Mouse (Mus musculus): ENCODE results near the gene Srebf2. TPM values are rescaled to one million over a fixed set of nuclear protein-coding genes. Genes with fewer than 3 reads are reported as not detected.

Srebf2 gene
- polyA plus RNA-seq, 1 experiment: 285 TPM

DNA sequence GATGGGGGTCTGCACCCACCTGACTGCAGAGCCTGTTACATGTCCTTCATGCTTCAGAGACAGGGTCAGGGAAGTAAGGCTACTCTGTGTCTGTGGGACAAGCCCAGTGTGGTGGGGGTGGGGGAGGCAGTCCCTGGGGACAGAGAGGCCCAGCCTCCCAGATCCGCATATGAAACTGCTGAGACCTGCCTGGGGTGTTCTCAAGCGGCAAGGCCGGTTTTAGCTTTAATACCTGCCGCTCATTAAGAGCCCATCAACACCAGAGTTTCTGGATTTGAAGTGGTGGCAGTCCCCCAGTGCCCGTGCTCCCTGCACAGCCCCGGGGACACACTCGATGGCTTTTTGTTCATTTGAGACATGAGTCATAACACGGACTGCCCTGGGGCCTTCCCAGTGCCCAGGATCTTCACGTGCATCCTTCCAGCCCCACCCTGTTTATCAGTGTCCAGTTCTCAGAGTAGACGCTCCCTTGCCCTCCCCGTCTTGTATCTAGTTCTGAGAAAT lies 82.6 kb downstream of the Srebf2 start:
- H3K4me3 ChIP-seq: no peak overlapping the region
- no peaks in the 10 kb centered on the region for H3K27me3 ChIP-seq (ENCODE audit: control insufficient read depth, insufficient read depth, insufficient read length)
- no peaks in the 10 kb centered on the region for H3K36me3 ChIP-seq (ENCODE audit: control insufficient read depth, insufficient read depth)
- no peaks in the 10 kb centered on the region for H3K79me2 ChIP-seq (ENCODE audit: control insufficient read depth, insufficient read depth)
- no peak overlapping the region for H3ac ChIP-seq (ENCODE audit: control insufficient read depth, insufficient read length)
- TF ChIP-seq TCF12 (IDR thresholded peaks at IDR 0.05; ENCODE audit: insufficient read depth, poor library complexity, severe bottlenecking): no peak
- TF ChIP-seq MYOG (IDR thresholded peaks at IDR 0.05; ENCODE audit: control insufficient read depth in 1 of 3, insufficient read depth in 1 of 3, insufficient read length in 2 of 3, low read depth in 2 of 3): no peak
- no peak for TF ChIP-seq POLR2A (IDR thresholded peaks at IDR 0.05; ENCODE audit: insufficient read length, low read depth)
- TF ChIP-seq REST (IDR thresholded peaks at IDR 0.05; ENCODE audit: insufficient read depth, insufficient read length): no peak
- no peak for TF ChIP-seq CEBPB (IDR thresholded peaks at IDR 0.05; ENCODE audit: insufficient read depth, poor library complexity, severe bottlenecking)
- TF ChIP-seq E2F4 (IDR thresholded peaks at IDR 0.05; ENCODE audit: insufficient read depth): no peak
- no peak for TF ChIP-seq SRF (IDR thresholded peaks at IDR 0.05; ENCODE audit: control insufficient read depth, insufficient read length, low read depth)
- H3K4me2 ChIP-seq (ENCODE audit: low read depth): no peak overlapping the region

DNA sequence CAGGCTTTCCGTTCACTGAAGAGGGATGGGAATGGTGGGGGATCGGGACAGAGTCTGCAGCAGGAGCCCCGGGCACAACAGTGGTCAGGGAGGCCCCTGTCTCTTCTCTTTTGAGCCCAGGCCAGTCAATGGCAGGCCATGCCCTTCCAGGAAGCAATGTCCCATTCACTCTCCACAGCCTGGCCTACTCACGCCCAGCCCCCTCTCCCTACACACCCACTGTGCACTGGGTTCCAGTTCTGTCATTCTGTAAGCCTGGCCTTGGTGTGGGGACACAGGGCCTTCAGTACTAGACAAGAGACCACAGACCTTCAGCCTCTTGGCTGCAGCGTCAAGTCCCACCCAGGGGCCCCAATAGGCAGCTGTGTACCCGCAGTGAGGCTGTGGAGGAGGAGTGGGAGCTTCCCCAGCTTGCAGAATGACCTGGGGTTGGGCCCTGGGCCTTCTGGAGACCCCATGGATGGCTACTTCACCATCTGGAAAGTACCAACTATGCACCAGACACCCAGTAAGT lies 83.2 kb downstream of the Srebf2 start:
- H3K4me3 ChIP-seq: no peak overlapping the region
- TF ChIP-seq TCF3 (IDR thresholded peaks at IDR 0.05; ENCODE audit: insufficient read length, low read depth) (no peak), CEBPB (IDR thresholded peaks at IDR 0.05; ENCODE audit: insufficient read depth, poor library complexity, severe bottlenecking) (no peak), POLR2A (IDR thresholded peaks at IDR 0.05; ENCODE audit: insufficient read length, low read depth) (no peak), E2F4 (IDR thresholded peaks at IDR 0.05; ENCODE audit: insufficient read depth) (no peak), USF1 (IDR thresholded peaks at IDR 0.05; ENCODE audit: low read depth) (no peak), MYOD1 (IDR thresholded peaks at IDR 0.05; ENCODE audit: control insufficient read depth in 1 of 3, insufficient read length in 2 of 3, low read depth in 2 of 3) (no peak), MYOG (IDR thresholded peaks at IDR 0.05; ENCODE audit: control insufficient read depth in 1 of 3, insufficient read depth in 1 of 3, insufficient read length in 2 of 3, low read depth in 2 of 3) (no peak), SRF (IDR thresholded peaks at IDR 0.05; ENCODE audit: control insufficient read depth, insufficient read length, low read depth) (no peak), TCF12 (IDR thresholded peaks at IDR 0.05; ENCODE audit: insufficient read depth, poor library complexity, severe bottlenecking) (no peak), REST (IDR thresholded peaks at IDR 0.05; ENCODE audit: insufficient read depth, insufficient read length) (no peak)
- H3K79me2 ChIP-seq (ENCODE audit: control insufficient read depth, insufficient read depth): no peaks in the 10 kb centered on the region
- no peaks in the 10 kb centered on the region for H3K27me3 ChIP-seq (ENCODE audit: control insufficient read depth, insufficient read depth, insufficient read length)
- no peaks in the 10 kb centered on the region for H3K36me3 ChIP-seq (ENCODE audit: control insufficient read depth, insufficient read depth)
- no peak overlapping the region for H3K4me2 ChIP-seq (ENCODE audit: low read depth)
- H3ac ChIP-seq (ENCODE audit: control insufficient read depth, insufficient read length): no peak overlapping the region

DNA sequence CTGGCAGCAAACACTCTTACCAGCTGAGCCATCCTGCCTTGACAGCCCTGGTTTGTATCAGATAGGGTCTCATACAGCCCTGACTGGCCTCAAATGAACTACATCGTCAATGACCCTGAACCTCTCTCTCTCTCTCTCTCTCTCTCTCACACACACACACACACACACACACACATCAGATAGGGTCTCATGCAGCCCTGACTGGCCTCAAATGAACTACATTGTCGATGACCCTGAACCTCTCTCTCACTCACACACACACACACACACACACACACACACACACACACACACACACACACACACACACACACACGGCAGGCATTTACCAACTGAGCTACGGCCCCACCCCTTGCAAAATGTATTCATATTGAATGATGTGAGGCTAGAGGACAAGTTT lies 84.1 kb downstream of the Srebf2 start:
- no peak for TF ChIP-seq TCF12 (IDR thresholded peaks at IDR 0.05; ENCODE audit: insufficient read depth, poor library complexity, severe bottlenecking)
- no peak for TF ChIP-seq CEBPB (IDR thresholded peaks at IDR 0.05; ENCODE audit: insufficient read depth, poor library complexity, severe bottlenecking)
- no peak for TF ChIP-seq USF1 (IDR thresholded peaks at IDR 0.05; ENCODE audit: low read depth)
- TF ChIP-seq MYOG (IDR thresholded peaks at IDR 0.05; ENCODE audit: control insufficient read depth in 1 of 3, insufficient read depth in 1 of 3, insufficient read length in 2 of 3, low read depth in 2 of 3): no peak
- TF ChIP-seq MYOD1 (IDR thresholded peaks at IDR 0.05; ENCODE audit: control insufficient read depth in 1 of 3, insufficient read length in 2 of 3, low read depth in 2 of 3): no peak
- no peak for TF ChIP-seq REST (IDR thresholded peaks at IDR 0.05; ENCODE audit: insufficient read depth, insufficient read length)
- no peak for TF ChIP-seq MAX (IDR thresholded peaks at IDR 0.05; ENCODE audit: low read depth)

DNA sequence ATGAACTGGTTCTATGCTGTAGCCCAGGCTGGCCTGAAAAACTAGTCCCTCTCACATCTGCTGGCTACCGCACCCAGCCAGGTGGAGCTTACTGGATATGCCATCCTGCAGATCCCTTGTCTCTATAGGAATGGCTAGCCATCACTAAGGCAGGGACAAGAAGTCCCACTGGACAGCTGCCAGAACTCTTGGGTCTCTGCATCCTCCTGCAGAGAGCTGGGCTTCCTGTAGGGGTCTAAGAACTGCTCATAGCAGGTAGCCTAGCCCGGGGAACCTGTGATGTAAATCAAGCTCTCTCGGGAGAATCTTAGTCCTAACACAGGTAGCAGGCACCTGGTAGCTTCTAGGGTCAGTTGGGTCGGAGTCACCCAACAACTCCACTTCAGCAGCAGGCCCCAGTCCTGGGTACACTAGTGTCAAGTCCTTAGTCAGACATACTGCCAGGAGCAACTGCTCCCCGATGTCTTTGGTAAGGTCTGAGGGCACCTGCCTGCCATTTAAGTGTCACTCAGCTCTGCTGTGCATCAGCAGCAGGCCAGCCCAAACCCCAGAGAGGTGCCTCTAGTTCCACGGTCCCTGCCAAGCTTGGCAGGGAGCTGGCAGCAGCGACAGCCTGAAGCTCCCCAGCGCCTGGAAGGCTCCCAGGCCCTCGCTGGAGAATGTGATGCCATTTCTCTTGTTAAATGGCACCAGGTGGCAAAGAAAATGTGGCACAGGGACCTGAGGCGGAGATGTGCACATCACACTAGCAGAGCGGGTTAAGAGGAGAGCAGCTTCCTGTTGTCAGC lies 84.8 kb downstream of the Srebf2 start:
- H3K4me3 ChIP-seq: no peak overlapping the region
- H3K4me2 ChIP-seq (ENCODE audit: low read depth): no peak overlapping the region
- no peaks in the 10 kb centered on the region for H3K36me3 ChIP-seq (ENCODE audit: control insufficient read depth, insufficient read depth)
- H3K27me3 ChIP-seq (ENCODE audit: control insufficient read depth, insufficient read depth, insufficient read length): no peaks in the 10 kb centered on the region
- H3K79me2 ChIP-seq (ENCODE audit: control insufficient read depth, insufficient read depth): no peaks in the 10 kb centered on the region
- TF ChIP-seq REST (IDR thresholded peaks at IDR 0.05; ENCODE audit: insufficient read depth, insufficient read length) (no peak), MAX (IDR thresholded peaks at IDR 0.05; ENCODE audit: low read depth) (no peak), POLR2AphosphoS2 (IDR thresholded peaks at IDR 0.05; ENCODE audit: insufficient read length, low read depth) (peak; percentile 46), TCF12 (IDR thresholded peaks at IDR 0.05; ENCODE audit: insufficient read depth, poor library complexity, severe bottlenecking) (no peak), USF1 (IDR thresholded peaks at IDR 0.05; ENCODE audit: low read depth) (no peak), CEBPB (IDR thresholded peaks at IDR 0.05; ENCODE audit: insufficient read depth, poor library complexity, severe bottlenecking) (no peak), MYOG (IDR thresholded peaks at IDR 0.05; ENCODE audit: control insufficient read depth in 1 of 3, insufficient read depth in 1 of 3, insufficient read length in 2 of 3, low read depth in 2 of 3) (no peak), SRF (IDR thresholded peaks at IDR 0.05; ENCODE audit: control insufficient read depth, insufficient read length, low read depth) (no peak)
- no peak overlapping the region for H3ac ChIP-seq (ENCODE audit: control insufficient read depth, insufficient read length)

More for the DNA sequence above, 84.1 kb downstream of the Srebf2 start:
- Histone ChIP-seq H3K4me3 (no peak overlapping the region), H3K79me2 (ENCODE audit: control insufficient read depth, insufficient read depth) (no peaks in the 10 kb centered on the region), H3K4me2 (ENCODE audit: low read depth) (no peak overlapping the region), H3K27me3 (ENCODE audit: control insufficient read depth, insufficient read depth, insufficient read length) (no peaks in the 10 kb centered on the region), H3ac (ENCODE audit: control insufficient read depth, insufficient read length) (no peak overlapping the region), H3K36me3 (ENCODE audit: control insufficient read depth, insufficient read depth) (no peaks in the 10 kb centered on the region)

GRCm38 (mm10) chr15:82232651-82233050 lies 85.7 kb downstream of the Srebf2 start:
- Histone ChIP-seq H3K4me3 (no peak overlapping the region), H3K79me2 (ENCODE audit: control insufficient read depth, insufficient read depth) (no peaks in the 10 kb centered on the region), H3K4me2 (ENCODE audit: low read depth) (no peak overlapping the region), H3K36me3 (ENCODE audit: control insufficient read depth, insufficient read depth) (no peaks in the 10 kb centered on the region), H3K27me3 (ENCODE audit: control insufficient read depth, insufficient read depth, insufficient read length) (no peaks in the 10 kb centered on the region), H3ac (ENCODE audit: control insufficient read depth, insufficient read length) (no peak overlapping the region)
- TF ChIP-seq SRF (IDR thresholded peaks at IDR 0.05; ENCODE audit: control insufficient read depth, insufficient read length, low read depth) (no peak), TCF12 (IDR thresholded peaks at IDR 0.05; ENCODE audit: insufficient read depth, poor library complexity, severe bottlenecking) (no peak), MYOD1 (IDR thresholded peaks at IDR 0.05; ENCODE audit: control insufficient read depth in 1 of 3, insufficient read length in 2 of 3, low read depth in 2 of 3) (no peak), USF1 (IDR thresholded peaks at IDR 0.05; ENCODE audit: low read depth) (no peak), E2F4 (IDR thresholded peaks at IDR 0.05; ENCODE audit: insufficient read depth) (no peak), POLR2AphosphoS2 (IDR thresholded peaks at IDR 0.05; ENCODE audit: insufficient read length, low read depth) (no peak), REST (IDR thresholded peaks at IDR 0.05; ENCODE audit: insufficient read depth, insufficient read length) (no peak), TCF3 (IDR thresholded peaks at IDR 0.05; ENCODE audit: insufficient read length, low read depth) (no peak)
